Mouse (Mus musculus): ENCODE measurements around the gene Cox4i1. TPM values are rescaled to one million over a fixed set of nuclear protein-coding genes. Genes with fewer than 3 reads are reported as not detected.
"Not testable (repeated sequence)": the region's sequence is repeated elsewhere in the genome, so short reads cannot be mapped to it uniquely, and the experiment has no call there.

Gene Cox4i1
- polyA plus RNA-seq, 1 experiment from 2014 or later = 1,017 TPM

DNA sequence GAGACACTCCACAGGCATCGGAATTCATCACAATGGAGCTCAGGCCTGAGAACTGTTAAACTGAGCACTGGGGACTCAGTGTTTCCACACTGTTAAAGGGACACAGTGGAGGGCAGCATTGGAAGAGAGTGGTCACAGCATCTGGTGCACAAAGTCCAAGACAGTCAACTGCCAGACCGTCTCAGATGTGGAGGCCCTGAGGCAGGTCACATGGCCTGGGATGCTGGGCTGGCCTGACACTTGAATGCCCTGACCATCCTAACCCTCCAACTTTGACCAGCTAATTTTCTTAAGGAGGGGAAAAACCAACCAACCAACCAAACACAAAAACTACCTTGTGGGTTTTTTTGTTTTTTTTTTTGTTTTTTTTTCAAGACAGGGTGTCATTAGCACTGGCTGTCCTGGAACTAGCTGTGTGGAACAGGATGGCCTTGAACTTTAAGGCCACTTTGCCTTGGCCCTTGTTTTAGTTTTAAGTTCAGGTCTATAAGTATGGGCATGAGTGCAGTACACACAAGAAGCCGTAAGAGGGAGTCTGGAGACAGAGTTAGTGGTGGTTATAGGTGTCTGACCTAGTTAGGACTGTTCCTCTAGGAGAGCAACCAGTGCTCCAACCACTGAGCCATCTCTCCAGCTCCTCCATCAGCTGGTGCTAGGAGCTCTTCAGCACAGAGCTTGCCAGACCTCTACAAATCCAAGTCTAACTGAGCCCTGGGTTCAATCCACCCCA, 2.1 kb upstream of the Cox4i1 start:
- no peak for ATAC-seq (ENCODE audit: insufficient number of reproducible peaks, insufficient read depth, low FRiP score, low TSS enrichment, low read depth)
- Histone ChIP-seq H3K27me3 (no peaks in the 10 kb centered on the region), H3K4me1 (peaks cover 47% of the 10 kb centered on the region), H3K4me2 (peak overlapping the region; percentile 91), H3K36me3 (peaks cover 12% of the 10 kb centered on the region), H3K9me3 (no peaks in the 10 kb centered on the region), H3K9ac (peak overlapping the region; percentile 97), H3K27ac (no peak overlapping the region), H3K4me3 (peak overlapping the region; percentile 97)
- whole genome bisulfite sequencing = 69% methylated on average over 3 of the region's 3 CpGs

- no peak for ATAC-seq (ENCODE audit: insufficient number of reproducible peaks, insufficient read depth, low FRiP score, low TSS enrichment, low read depth)
- Histone ChIP-seq H3K27ac (peak overlapping the region; percentile 44; the same call in 1 of the 2 replicates), H3K4me3 (peak overlapping the region; percentile 97), H3K4me1 (peaks cover 49% of the 10 kb centered on the region), H3K4me2 (peak overlapping the region; percentile 91), H3K27me3 (no peaks in the 10 kb centered on the region), H3K9ac (peak overlapping the region; percentile 97), H3K36me3 (peaks cover 23% of the 10 kb centered on the region), H3K9me3 (no peaks in the 10 kb centered on the region)
- WGBS = 2% methylated on average over 17 of the region's 17 CpGs
Measured at GRCm38 (mm10) chr8:120666807-120667470, 1.1 kb upstream of the Cox4i1 start.

DNA sequence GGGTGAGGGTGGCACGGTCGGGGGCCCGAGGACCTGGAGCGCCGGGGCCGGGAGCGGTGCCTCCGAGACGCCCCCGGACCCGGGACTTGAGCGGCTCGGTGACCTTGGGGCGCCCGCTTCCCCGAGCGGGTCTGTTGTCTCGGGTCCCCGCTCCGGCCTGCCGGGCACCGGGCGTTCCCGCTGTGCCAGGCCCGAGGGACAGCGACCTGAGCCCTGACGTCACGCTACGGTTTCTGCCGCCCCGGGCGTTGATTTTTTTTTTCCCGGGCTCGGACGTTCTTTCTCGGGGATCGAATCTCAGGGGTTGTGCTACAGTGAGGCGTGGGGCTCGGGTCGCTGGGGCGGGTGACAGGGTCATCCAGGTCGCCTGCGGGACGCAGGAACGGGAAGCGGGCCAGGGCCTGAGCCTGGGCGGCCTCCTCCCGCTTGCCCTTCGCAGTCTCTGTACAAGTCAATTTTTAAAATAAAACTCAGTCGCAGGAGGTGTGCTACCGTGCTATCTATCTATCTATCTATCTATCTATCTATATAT, 418 bp downstream of the Cox4i1 start, which contains the start of gene Emc8:
Gene Emc8 (minus strand): TSS at position 200 of the 532 bp plus-strand sequence.
- Histone ChIP-seq H3K27me3 (no peaks in the 10 kb centered on the region), H3K36me3 (peaks cover 38% of the 10 kb centered on the region), H3K9ac (peak within 1 kb of the TSS; percentile 97), H3K4me3 (peak within 1 kb of the TSS; percentile 97), H3K9me3 (no peaks in the 10 kb centered on the region), H3K27ac (peak within 1 kb of the TSS; percentile 88), H3K4me1 (peaks cover 51% of the 10 kb centered on the region), H3K4me2 (peak within 1 kb of the TSS; percentile 91)
- WGBS = under 1% methylated on average over 45 of the region's 51 CpGs
- ATAC-seq (ENCODE audit: insufficient number of reproducible peaks, insufficient read depth, low FRiP score, low TSS enrichment, low read depth) = no peak

GRCm38 (mm10) chr8:120671775-120672174, 3.8 kb downstream of the Cox4i1 start:
- ATAC-seq (ENCODE audit: insufficient number of reproducible peaks, insufficient read depth, low FRiP score, low TSS enrichment, low read depth) = no peak
- Histone ChIP-seq H3K9me3 (no peaks in the 10 kb centered on the region), H3K27ac (no peak overlapping the region), H3K4me1 (peaks cover 22% of the 10 kb centered on the region), H3K27me3 (no peaks in the 10 kb centered on the region), H3K4me3 (no peak overlapping the region), H3K9ac (no peak overlapping the region), H3K4me2 (no peak overlapping the region), H3K36me3 (peaks cover 53% of the 10 kb centered on the region)
- WGBS = 39% methylated on average over 6 of the region's 6 CpGs

DNA sequence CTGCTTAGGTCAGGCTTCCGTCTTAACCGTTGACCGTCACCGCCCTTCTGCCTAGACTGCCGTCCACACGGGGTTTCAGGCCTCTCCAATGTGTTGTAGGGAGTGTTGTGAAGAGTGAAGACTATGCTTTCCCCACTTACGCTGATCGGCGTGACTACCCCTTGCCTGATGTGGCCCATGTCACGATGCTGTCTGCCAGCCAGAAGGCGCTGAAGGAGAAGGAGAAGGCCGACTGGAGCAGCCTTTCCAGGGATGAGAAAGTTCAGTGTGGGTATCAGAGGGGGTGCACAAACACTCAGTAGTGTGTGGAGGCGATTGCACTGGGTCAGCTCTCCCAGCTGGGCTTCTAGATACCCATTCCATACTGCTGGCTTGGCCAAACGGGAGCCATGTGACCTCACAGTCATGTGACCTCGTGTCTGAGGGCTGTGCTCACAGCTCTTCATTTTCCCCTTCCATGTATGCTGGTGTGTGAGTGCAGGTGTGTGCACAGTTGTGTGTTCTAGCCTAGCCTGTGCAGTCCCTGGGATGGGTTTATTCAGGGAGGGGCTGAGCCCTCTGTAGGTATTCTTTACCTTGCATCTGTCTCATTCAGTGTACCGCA, 4.7 kb downstream of the Cox4i1 start:
- Histone ChIP-seq H3K27ac (no peak overlapping the region), H3K4me3 (no peak overlapping the region), H3K4me1 (peaks cover 17% of the 10 kb centered on the region), H3K36me3 (peaks cover 53% of the 10 kb centered on the region), H3K4me2 (no peak overlapping the region), H3K27me3 (no peaks in the 10 kb centered on the region), H3K9me3 (no peaks in the 10 kb centered on the region), H3K9ac (no peak overlapping the region)
- WGBS = 91% methylated on average over 16 of the region's 16 CpGs
- no peak for ATAC-seq (ENCODE audit: insufficient number of reproducible peaks, insufficient read depth, low FRiP score, low TSS enrichment, low read depth)

DNA sequence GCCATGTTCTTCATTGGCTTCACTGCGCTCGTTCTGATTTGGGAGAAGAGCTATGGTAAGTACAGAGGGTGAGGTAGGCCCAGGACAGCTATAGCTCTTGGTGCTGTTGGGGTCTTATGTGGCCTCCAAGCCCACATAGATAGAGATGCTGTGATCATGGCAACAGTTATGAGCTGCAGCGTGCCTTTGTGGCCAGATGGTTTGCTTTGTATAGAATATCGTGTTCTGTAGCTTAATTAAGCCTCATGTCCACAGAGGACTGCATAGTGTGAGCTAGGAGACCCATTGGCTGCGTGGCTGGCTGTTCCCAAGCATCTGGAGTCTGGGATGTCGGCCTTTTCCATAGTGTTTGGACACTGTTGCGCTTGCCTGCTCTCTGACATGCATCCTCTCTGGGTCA, 5.3 kb downstream of the Cox4i1 start:
- no peak for ATAC-seq (ENCODE audit: insufficient number of reproducible peaks, insufficient read depth, low FRiP score, low TSS enrichment, low read depth)
- no peak overlapping the region for H3K4me3 ChIP-seq
- H3K27ac ChIP-seq = no peak overlapping the region
- H3K9me3 ChIP-seq = no peaks in the 10 kb centered on the region
- H3K4me2 ChIP-seq = no peak overlapping the region
- H3K36me3 ChIP-seq = peaks cover 53% of the 10 kb centered on the region
- no peak overlapping the region for H3K9ac ChIP-seq
- H3K4me1 ChIP-seq = peaks cover 17% of the 10 kb centered on the region
- no peaks in the 10 kb centered on the region for H3K27me3 ChIP-seq
- WGBS = 93% methylated on average over 7 of the region's 7 CpGs

DNA sequence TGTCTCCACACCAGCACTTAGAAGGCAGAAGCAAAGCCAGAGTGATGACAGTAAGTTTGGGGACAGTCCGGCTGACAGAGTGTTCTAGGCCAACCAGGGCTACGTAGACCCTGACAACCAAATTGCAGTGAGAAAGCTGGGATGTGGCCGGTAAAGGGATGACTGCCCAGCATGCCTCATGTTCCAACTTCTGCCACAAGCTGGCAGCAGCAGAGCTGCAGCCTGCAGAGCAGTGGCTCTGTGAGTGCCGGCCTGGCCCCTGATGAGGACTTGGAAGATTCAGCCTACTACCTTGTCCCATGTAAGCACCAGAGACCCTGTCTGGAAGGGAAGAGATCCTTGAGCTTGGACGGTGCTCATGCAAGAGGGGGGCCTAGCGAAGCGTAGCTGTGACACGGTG, 7.7 kb downstream of the Cox4i1 start:
- no peak for ATAC-seq (ENCODE audit: insufficient number of reproducible peaks, insufficient read depth, low FRiP score, low TSS enrichment, low read depth)
- 75% methylated on average over 8 of the region's 8 CpGs for WGBS
- no peaks in the 10 kb centered on the region for H3K27me3 ChIP-seq
- H3K36me3 ChIP-seq = peaks cover 43% of the 10 kb centered on the region
- no peak overlapping the region for H3K4me2 ChIP-seq
- no peak overlapping the region for H3K9ac ChIP-seq
- no peak overlapping the region for H3K27ac ChIP-seq
- H3K4me1 ChIP-seq = peaks cover 4% of the 10 kb centered on the region; the same call in 1 of the 2 replicates
- H3K4me3 ChIP-seq = no peak overlapping the region
- H3K9me3 ChIP-seq = no peaks in the 10 kb centered on the region

DNA sequence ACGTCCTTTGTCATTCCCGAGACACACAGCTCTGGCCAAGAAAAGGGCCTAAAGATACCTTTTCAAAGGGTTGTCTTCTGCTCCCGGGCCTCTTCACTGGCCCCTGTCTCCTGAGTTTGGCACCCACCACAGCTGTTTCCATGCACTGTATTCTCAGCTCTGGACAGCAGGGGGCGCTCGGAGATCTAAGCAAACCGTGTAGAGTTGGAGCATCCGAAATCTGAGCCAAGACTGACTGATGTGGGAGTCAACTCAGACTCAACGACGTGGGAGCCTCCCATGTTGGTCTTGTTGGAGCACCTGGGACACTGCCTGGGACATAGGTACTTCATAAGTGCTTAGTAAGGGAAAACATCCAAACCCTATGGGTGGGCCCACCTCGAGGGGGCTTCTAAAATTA, 10.4 kb downstream of the Cox4i1 start:
- WGBS = 14% methylated on average over 10 of the region's 10 CpGs
- H3K4me1 ChIP-seq = no peaks in the 10 kb centered on the region
- peaks cover 7% of the 10 kb centered on the region; the same call in 1 of the 2 replicates for H3K27me3 ChIP-seq
- no peak overlapping the region for H3K4me3 ChIP-seq
- H3K9ac ChIP-seq = no peak overlapping the region
- H3K27ac ChIP-seq = no peak overlapping the region
- no peak overlapping the region for H3K4me2 ChIP-seq
- H3K36me3 ChIP-seq = peaks cover 16% of the 10 kb centered on the region
- peak; percentile 60; the same call in 1 of the 2 replicates for ATAC-seq (ENCODE audit: insufficient number of reproducible peaks, insufficient read depth, low FRiP score, low TSS enrichment, low read depth)
- H3K9me3 ChIP-seq = no peaks in the 10 kb centered on the region

GRCm38 (mm10) chr8:120679629-120680387, 11.8 kb downstream of the Cox4i1 start:
- Histone ChIP-seq H3K27ac (no peak overlapping the region), H3K9ac (no peak overlapping the region), H3K4me2 (no peak overlapping the region), H3K36me3 (0 out of 2 replicates have a peak, but pooled peaks cover 7% of the 10 kb centered on the region), H3K27me3 (peaks cover 7% of the 10 kb centered on the region; the same call in 1 of the 2 replicates), H3K9me3 (no peaks in the 10 kb centered on the region), H3K4me3 (no peak overlapping the region), H3K4me1 (peaks cover 7% of the 10 kb centered on the region)
- ATAC-seq (ENCODE audit: insufficient number of reproducible peaks, insufficient read depth, low FRiP score, low TSS enrichment, low read depth) = no peak
- WGBS = 79% methylated on average over 11 of the region's 11 CpGs

DNA sequence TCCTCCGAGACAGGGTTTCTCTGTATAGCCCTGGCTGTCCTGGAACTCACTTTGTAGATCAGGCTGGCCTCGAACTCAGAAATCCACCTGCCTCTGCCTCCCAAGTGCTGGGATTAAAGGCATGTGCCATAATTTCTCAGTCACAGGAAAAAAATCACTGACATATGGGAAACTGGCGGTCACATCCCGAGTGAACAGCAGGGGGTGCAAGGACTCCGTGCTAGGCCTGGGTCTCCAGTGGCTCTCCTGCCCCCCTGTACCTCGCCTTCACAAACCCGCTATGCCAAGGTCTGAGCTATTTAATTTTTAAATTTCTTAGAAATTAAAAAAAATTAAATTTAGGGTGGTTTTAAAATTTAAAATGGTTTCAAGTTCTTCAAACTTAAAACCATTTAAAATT, 12.4 kb downstream of the Cox4i1 start:
- not testable (repeated sequence) for H3K9me3 ChIP-seq; H3K4me3 ChIP-seq; H3K27ac ChIP-seq; H3K9ac ChIP-seq; H3K36me3 ChIP-seq; H3K4me2 ChIP-seq; ATAC-seq (ENCODE audit: insufficient number of reproducible peaks, insufficient read depth, low FRiP score, low TSS enrichment, low read depth); H3K27me3 ChIP-seq
- WGBS = 60% methylated on average over 7 of the region's 7 CpGs
- H3K4me1 ChIP-seq = peaks cover 13% of the 10 kb centered on the region

DNA sequence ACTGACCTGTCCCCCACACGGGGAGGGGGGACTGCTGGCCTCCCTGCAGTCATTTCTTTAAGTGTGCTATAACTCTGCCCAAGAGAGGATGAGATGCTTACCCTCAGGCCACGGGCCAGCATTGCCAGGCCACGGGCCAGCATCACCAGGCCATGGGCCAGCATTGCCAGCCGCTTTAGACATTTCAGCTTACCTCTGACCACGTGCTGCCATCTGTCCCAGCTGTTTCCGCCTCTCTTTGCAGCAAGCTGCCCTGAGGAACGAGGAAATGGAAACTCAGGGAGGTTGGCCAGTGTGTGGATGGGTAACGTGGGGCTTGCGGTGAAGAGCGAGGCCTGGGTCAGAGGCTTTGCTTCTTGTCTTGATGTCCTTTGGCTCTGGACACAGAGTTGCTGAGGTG, 13.1 kb downstream of the Cox4i1 start:
- WGBS = 73% methylated on average over 10 of the region's 10 CpGs
- Histone ChIP-seq H3K27ac (no peak overlapping the region), H3K9ac (no peak overlapping the region)

More for the DNA sequence above, 13.1 kb downstream of the Cox4i1 start:
- ATAC-seq (ENCODE audit: insufficient number of reproducible peaks, insufficient read depth, low FRiP score, low TSS enrichment, low read depth) = no peak
- H3K4me1 ChIP-seq = peaks cover 18% of the 10 kb centered on the region
- H3K4me3 ChIP-seq = no peak overlapping the region
- H3K36me3 ChIP-seq = no peaks in the 10 kb centered on the region
- no peak overlapping the region for H3K4me2 ChIP-seq
- peaks cover 7% of the 10 kb centered on the region; the same call in 1 of the 2 replicates for H3K27me3 ChIP-seq
- H3K9me3 ChIP-seq = no peaks in the 10 kb centered on the region

Data from embryonic facial prominence, embryonic 13.5 days (tissue).